Mouse (Mus musculus) Patski (cell line): ENCODE measurements around the gene Vegfa. TPM values are rescaled to one million over a fixed set of nuclear protein-coding genes. Genes with fewer than 3 reads are reported as not detected.

Experiments used
- ATAC-seq: fragments of 100-300 bp; one replicate; pipeline ENCODE4 v1.8.0; 2021
- CTCF ChIA-PET: fragments of 350-600 bp; sonication (Branson Sonifier 250); formaldehyde crosslinking; loops from one replicate; lab custom pipeline; 2022; ENCODE audit warnings: inconsistent platforms; lab: Charles Lee
- POLR2A ChIA-PET: fragments of 350-600 bp; sonication (Branson Sonifier 250); formaldehyde crosslinking; loops from one replicate; lab custom pipeline; 2022; ENCODE audit warnings: antibody characterized with exemption, inconsistent platforms; lab: Charles Lee
- DNase-seq: peaks from one replicate; pipeline ENCODE4 v3.0.0-alpha.2; 2011; ENCODE audit warnings: low read depth, low spot score
- H3K27me3 ChIP-seq: fragments of 371-371 bp; one replicate; pipeline ENCODE4 v1.5.1; 2021
- CTCF ChIP-seq: fragments of 100-300 bp; IDR thresholded peaks from one replicate; pipeline ENCODE4 v1.5.1; 2021
- in situ Hi-C: fragments of 300-500 bp; cut with MboI; formaldehyde crosslinking; loops from 3 replicates; pipeline ENCODE4 v1.11.1; 2018; ENCODE audit warnings: low pct_unique_long_range_greater_than_20kb, mixed read lengths
- polyA plus RNA-seq: library from polyadenylated mRNA; unstranded; gene quantifications from one replicate; pipeline ENCODE4 v1.2.3, GENCODE M21; 2021

Vegfa gene
- polyA plus RNA-seq, 1 experiment from 2014 or later = 124 TPM

DNA sequence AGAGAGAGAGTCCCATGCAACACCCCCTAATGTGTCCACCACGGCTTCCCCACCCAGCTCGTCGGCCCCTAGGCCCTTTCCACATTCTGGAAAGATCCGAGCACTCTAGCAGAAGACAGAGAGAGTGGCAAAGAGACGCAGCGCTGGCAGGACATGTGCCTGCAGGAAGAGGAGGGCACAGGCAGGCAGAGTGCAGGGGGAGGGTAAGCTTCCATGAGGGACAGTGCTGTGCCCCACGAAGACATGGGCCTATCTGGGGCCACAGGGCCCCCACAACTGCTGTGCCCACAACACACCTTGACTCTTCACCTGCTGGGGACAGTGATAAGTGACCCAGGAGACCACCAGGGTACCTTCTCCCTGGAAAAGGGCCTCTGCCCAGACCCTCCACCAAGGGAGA is 11.0 kb downstream of the Vegfa start:
- DNase-seq (no peak), ATAC-seq (no peak)
- TF ChIP-seq CTCF = no peak
- CTCF ChIA-PET = no interaction called here
- in situ Hi-C loops = no loop called here
- H3K27me3 ChIP-seq = no peaks in the 10 kb centered on the region
- POLR2A ChIA-PET = no interaction called here

DNA sequence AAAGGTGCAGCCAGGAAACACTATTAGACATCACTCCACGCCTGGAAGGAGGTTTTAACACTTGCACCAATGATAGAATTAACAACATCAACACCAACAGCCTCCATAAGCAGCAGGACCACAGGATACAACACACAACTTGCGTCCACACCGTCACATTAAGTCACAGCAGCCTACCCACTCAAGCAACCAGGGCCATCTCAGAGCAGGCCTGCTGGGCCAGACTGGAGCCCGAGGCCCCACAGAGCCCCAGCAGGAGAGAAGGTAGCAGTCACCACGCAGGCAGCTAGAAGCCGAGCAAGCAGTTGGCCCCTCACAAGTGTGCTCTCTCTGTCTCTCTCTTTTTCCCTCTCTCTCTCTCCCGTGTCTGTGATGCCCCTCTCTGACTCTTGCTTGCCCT is 11.6 kb downstream of the Vegfa start:
- no peak for TF ChIP-seq CTCF
- POLR2A ChIA-PET = no interaction called here
- in situ Hi-C loops = no loop called here
- no peak for ATAC-seq
- DNase-seq = no peak
- H3K27me3 ChIP-seq = no peaks in the 10 kb centered on the region
- CTCF ChIA-PET = no interaction called here

DNA sequence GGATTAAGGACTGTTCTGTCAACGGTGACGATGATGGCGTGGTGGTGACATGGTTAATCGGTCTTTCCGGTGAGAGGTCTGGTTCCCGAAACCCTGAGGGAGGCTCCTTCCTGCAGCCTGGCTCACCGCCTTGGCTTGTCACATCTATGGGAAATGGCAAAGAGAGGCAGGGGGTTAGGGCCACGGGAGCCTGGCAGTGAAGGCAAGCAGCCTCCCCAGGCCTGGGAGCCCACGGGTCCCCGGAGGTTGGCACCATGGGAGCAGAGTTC is 13.5 kb downstream of the Vegfa start:
- no peak for DNase-seq
- in situ Hi-C loops = no loop called here
- no peak for TF ChIP-seq CTCF
- ChIA-PET CTCF (no interaction called here), POLR2A (no interaction called here)
- no peaks in the 10 kb centered on the region for H3K27me3 ChIP-seq
- ATAC-seq = no peak

DNA sequence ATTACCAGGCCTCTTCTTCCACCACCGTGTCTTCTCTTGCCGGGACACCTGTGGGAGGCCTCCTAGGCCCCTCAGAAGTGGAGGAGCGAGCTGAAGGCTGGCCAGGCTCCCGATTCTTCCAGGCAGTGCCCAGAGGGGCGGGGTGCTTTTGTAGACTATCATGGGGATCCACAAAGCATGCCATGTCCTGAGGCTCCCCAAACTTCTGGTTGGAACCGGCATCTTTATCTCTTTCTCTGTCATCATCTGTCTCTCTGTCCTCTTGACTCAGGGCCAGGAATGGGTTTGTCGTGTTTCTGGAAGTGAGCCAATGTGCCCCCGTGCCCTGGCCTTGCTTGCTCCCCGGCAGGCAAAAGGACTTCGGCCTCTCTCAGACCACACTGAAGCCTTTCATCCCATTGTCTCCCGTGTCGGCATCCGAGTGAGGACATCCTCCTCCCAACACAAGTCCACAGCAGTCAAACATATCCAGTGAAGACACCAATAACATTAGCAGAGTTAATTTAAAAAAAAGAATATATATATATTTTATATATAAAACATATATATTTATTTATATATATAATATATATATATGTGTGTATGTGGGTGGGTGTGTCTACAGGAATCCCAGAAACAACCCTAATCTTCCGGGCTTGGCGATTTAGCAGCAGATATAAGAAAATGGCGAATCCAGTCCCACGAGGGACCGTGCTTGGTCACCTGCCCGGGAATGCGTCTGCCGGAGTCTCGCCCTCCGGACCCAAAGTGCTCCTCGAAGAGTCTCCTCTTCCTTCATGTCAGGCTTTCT is 14.0 kb downstream of the Vegfa start:
- in situ Hi-C loops = no loop called here
- no peaks in the 10 kb centered on the region for H3K27me3 ChIP-seq
- ChIA-PET POLR2A (no interaction called here), CTCF (no interaction called here)
- TF ChIP-seq CTCF = no peak
- DNase-seq (no peak), ATAC-seq (no peak)

DNA sequence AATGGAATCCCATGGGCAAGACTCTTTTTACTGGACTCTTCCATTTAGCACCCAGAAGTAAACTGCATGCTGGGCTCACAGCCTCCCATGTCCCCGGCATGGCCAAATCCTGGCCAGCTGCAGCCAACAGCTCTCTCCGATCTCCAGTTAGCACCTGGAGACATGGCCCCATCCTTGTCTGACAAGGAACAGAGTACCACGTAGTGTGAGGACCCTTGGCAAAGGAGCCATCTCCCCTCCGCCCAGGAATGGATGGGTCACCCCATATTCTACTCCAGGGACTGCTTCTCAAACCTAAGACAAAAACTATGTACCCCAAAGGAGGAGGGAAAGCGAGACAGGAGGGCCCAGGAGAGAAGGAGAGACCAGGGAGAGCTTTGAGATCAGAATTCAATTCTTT is 15.6 kb downstream of the Vegfa start:
- in situ Hi-C loops = no loop called here
- H3K27me3 ChIP-seq = no peaks in the 10 kb centered on the region
- no peak for TF ChIP-seq CTCF
- ATAC-seq (no peak), DNase-seq (no peak)
- ChIA-PET CTCF (no interaction called here), POLR2A (no interaction called here)

DNA sequence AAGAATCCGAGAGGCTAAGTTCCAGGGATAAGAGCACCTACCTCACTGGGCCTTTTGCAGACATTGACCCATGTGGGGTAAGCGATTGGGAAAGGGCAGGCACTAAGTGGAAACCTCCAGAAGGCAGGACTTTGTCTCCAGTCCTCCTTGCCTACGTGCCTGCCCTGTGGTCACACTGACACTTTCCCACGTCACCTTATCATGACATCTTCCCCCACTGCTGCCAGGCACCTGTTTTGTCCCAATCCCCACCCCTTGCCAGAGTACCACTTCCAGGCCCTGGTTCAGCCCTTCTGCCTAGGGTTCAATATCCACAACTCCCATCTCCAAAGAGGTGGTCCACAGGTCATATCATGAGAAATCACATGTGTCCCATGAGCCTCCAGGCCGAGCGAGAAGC is 16.2 kb downstream of the Vegfa start:
- POLR2A ChIA-PET = no interaction called here
- DNase-seq (no peak), ATAC-seq (no peak)
- no peaks in the 10 kb centered on the region for H3K27me3 ChIP-seq
- in situ Hi-C loops = no loop called here
- CTCF ChIA-PET = no interaction called here
- TF ChIP-seq CTCF = no peak

DNA sequence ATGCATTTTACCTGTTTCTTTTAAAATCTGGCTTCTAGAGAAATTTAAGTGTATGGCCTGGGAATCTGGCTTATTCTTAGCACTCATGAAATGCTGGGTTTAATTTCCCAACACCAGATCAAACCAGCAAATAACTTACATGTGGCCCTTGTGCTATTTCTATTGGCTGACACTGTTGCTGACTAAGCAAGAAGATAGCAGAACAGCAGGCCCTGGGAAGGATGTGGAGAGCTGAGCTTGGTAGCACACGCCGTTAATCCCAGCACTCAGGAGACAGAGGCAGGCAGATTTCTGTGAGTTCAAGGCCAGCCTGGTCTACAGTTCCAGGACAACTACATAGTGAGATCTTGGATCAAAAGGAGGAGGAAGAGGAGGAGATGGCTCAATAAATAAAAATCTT is 17.2 kb downstream of the Vegfa start:
- TF ChIP-seq CTCF = no peak
- H3K27me3 ChIP-seq = no peaks in the 10 kb centered on the region
- ChIA-PET POLR2A (no interaction called here), CTCF (no interaction called here)
- ATAC-seq = no peak
- DNase-seq = no peak
- in situ Hi-C loops = no loop called here

DNA sequence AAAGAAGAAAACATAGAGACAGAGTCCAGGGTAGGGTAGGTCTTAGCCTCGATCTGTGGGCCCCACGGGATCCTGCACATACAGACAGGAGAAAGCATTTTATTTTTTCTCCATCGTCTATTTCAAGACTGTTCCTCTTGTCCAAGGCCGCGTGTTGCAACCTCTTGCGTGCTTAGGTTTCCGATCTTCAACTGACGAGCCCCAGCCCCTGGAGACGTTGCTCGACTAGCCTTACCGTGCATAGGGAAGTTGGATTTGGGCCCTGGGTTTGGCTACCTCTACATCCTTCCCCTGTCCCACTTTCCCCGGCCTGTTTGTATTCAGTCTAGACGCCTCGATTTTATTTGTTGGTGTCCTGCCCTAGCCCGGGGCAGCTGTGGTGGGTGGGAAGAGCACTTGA is 18.6 kb downstream of the Vegfa start:
- no peaks in the 10 kb centered on the region for H3K27me3 ChIP-seq
- CTCF ChIA-PET = no interaction called here
- DNase-seq (no peak), ATAC-seq (no peak)
- POLR2A ChIA-PET = no interaction called here
- in situ Hi-C loops = no loop called here
- no peak for TF ChIP-seq CTCF

DNA sequence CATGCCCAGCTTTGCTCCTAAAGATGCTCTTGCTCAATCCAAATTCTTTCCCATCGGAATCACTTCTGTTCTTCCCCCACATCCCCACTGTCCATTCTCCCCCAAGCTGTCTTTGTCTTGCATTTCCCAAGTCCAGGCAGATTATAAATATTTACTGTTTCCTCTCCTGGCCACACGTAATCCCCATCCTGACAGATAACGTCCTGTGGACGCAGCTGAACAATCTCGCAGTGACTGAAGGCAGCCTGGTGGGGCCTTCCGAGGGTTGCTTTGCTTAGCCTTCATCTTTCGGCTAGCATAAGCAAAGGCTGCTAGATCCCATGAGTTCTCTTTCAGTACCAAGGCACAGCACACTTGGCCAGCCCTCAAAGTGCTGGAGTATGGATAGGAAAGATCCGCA is 20.0 kb downstream of the Vegfa start:
- in situ Hi-C loops = no loop called here
- no peaks in the 10 kb centered on the region for H3K27me3 ChIP-seq
- ChIA-PET POLR2A (no interaction called here), CTCF (interaction anchor here (1.0 kb wide), 1 partner anchor 12 kb away, joined by 5 read pairs; no protein-coding TSS in a partner anchor)
- DNase-seq = no peak
- no peak for ATAC-seq
- no peak for TF ChIP-seq CTCF

DNA sequence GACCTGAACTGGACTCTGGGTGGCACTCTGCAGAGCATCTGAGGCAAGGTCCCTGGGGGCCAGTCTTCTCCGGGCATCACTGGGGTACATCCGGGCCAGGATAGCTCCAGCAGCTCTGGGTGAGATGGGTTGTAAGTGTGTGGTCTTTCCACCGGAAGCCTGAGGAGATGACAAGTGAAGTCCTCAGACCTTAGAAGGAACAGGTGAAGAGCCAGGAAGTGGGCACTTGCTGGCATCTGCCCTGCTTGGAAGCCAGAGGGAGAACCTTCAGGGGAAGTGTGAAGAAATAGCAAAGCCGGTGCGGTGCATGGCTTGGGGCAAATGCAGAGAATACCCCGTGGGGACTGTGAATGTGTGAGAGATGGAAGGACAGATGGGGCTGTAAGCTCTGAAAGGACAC is 21.7 kb downstream of the Vegfa start:
- TF ChIP-seq CTCF = no peak
- POLR2A ChIA-PET = interaction anchor here (0.6 kb wide), 1 partner anchor 243 kb away, joined by 3 read pairs; no protein-coding TSS in a partner anchor

DNA sequence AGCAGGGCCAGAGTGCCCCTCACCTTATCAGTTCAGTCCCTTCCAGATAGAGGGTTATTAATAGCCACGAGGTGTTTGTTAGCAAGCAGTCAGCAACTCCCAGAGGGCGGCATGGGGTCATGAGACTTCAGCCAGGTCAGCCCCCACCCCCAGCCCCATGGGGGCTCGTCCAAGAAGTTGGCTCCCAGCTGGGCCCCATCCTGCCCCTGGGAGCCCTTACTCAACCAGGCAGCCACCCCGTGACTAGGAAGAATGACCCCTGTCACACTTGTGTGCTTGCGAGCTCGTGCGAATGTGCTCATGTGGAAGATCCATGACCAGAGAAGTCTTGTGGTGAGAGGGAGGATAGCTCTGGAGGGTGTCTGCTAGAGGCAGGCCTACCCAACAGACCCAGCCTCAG is 23.0 kb downstream of the Vegfa start:
- H3K27me3 ChIP-seq = no peaks in the 10 kb centered on the region
- no peak for TF ChIP-seq CTCF
- POLR2A ChIA-PET = no interaction called here
- peak; percentile 17 for ATAC-seq
- CTCF ChIA-PET = no interaction called here
- no peak for DNase-seq
- in situ Hi-C loops = loop anchor here (5.0 kb wide), 1 partner anchor 52 kb away; no protein-coding TSS in a partner anchor

More for the DNA sequence above, 21.7 kb downstream of the Vegfa start:
- DNase-seq = no peak
- H3K27me3 ChIP-seq = no peaks in the 10 kb centered on the region
- in situ Hi-C loops = no loop called here
- peak; percentile 45 for ATAC-seq
- CTCF ChIA-PET = no interaction called here

DNA sequence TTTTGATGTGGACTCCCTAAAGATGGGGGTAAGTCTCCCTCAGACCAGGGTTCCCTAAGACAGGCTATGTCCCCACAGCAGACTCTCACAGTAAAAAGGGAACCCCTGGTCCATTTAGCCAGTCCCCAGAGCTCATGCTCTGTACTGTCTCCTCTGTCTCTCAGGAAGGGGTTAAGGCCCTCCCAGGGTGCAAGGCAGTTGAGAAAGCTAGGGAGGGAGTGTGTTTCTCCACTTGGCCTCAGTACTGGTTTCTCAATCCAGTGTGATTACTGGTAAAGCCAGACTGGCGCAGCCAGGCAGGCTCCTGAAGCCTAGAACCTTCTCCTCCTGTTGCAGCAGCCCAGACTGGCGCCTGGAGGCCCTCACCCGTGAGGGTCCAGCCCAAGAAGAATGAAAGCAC is 26.7 kb downstream of the Vegfa start:
- in situ Hi-C loops = loop anchor here (5.0 kb wide), 1 partner anchor 48 kb away; no protein-coding TSS in a partner anchor
- CTCF ChIA-PET = no interaction called here
- TF ChIP-seq CTCF = no peak
- ATAC-seq = no peak
- DNase-seq = no peak
- H3K27me3 ChIP-seq = no peaks in the 10 kb centered on the region
- POLR2A ChIA-PET = no interaction called here
